Mouse (Mus musculus): ENCODE measurements at regions not wholly inside any gene's neighbourhood (a gene's known extent, or its start where the extent isn't known, plus 50 kb on each side); places are given as distances from the start of the nearest gene placed in this dataset.

- Histone ChIP-seq H3K27ac (ENCODE audit: low read depth, low read length) (no peak overlapping the region), H3K4me2 (replicated peaks; ENCODE audit: low read depth) (no peak overlapping the region), H3K27me3 (replicated peaks; ENCODE audit: control insufficient read depth, insufficient read depth, low read length) (no peaks in the 10 kb centered on the region), H3K9me3 (ENCODE audit: control insufficient read depth) (no peaks in the 10 kb centered on the region), H3K9ac (ENCODE audit: low read depth, low read length) (no peak overlapping the region), H3K4me3 (ENCODE audit: low read depth, low read length) (no peak overlapping the region), H3K36me3 (ENCODE audit: control insufficient read depth, insufficient read depth) (no peaks in the 10 kb centered on the region), H3K4me1 (replicated peaks; ENCODE audit: control insufficient read depth, insufficient read depth, low read length) (no peaks in the 10 kb centered on the region)
- no peak for TF ChIP-seq CTCF (IDR thresholded peaks at IDR 0.05; ENCODE audit: low read depth)
- ATAC-seq, result no peak
- 76% methylated on average over 2 of the region's 2 CpGs for WGBS
Observed at GRCm38 (mm10) chr10:73037476-73037875, 61.7 kb upstream of the Pcdh15 start.

GRCm38 (mm10) chr10:73039551-73039950 lies 59.6 kb upstream of the Pcdh15 start:
- TF ChIP-seq CTCF (IDR thresholded peaks at IDR 0.05; ENCODE audit: low read depth), result no peak
- Histone ChIP-seq H3K9ac (ENCODE audit: low read depth, low read length) (no peak overlapping the region), H3K4me2 (replicated peaks; ENCODE audit: low read depth) (no peak overlapping the region), H3K4me1 (replicated peaks; ENCODE audit: control insufficient read depth, insufficient read depth, low read length) (no peaks in the 10 kb centered on the region), H3K27me3 (replicated peaks; ENCODE audit: control insufficient read depth, insufficient read depth, low read length) (no peaks in the 10 kb centered on the region), H3K27ac (ENCODE audit: low read depth, low read length) (no peak overlapping the region), H3K9me3 (ENCODE audit: control insufficient read depth) (no peaks in the 10 kb centered on the region), H3K36me3 (ENCODE audit: control insufficient read depth, insufficient read depth) (no peaks in the 10 kb centered on the region), H3K4me3 (ENCODE audit: low read depth, low read length) (no peak overlapping the region)
- WGBS, result 27% methylated on average over 1 of the region's 1 CpGs
- ATAC-seq, result no peak

All from intestine, postnatal 0 days (tissue).